Mouse (Mus musculus): ENCODE measurements at regions not wholly inside any gene's neighbourhood (a gene's known extent, or its start where the extent isn't known, plus 50 kb on each side); places are given as distances from the start of the nearest gene placed in this dataset.

DNA sequence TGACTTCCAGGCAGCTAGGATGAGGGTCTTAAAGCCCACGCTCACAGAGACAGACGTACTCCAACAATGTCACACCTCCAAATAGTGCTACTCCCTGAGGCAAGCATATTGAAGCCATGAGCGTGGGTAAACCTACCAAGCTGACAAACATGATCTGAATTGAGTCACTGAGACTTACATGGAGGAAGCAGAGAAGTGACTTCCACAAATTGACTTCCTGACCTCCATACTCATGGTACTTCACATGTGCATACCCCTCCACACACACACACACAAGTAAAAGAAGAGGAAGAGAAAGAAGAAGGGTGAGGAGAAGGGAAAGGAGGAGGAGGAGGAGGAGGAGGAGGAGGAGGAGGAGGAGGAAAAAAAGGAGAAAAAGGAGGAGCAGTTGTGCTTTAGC, 577.8 kb upstream of the Nrp1 start:
- no peak overlapping the region for H3K4me2 ChIP-seq (ENCODE audit: low read length)
- WGBS, result 87% methylated on average over 3 of the region's 3 CpGs

DNA sequence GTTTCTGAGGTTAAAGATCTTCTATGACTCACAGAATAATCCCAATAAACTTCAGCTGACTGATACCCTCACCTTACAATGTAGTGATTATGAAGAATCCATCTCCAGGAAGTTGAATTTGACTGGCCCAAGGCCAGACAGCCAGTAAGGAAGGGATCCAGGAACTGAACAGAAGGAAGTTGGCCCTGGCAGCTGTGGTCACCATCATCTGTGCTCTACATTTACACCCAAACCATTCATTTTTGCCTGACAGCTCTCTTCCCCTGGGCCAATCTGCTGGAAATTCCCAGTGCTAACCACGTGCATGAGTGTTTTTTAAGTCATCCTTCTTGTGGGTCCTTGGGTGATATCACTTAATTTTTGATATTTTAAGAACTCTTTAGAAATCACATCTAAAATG, 577.4 kb upstream of the Nrp1 start:
- Histone ChIP-seq H3K27me3 (ENCODE audit: control insufficient read depth, insufficient read depth, low read length) (no peaks in the 10 kb centered on the region), H3K27ac (replicated peaks in 1 of 2; ENCODE audit: control insufficient read depth in 1 of 2, insufficient read depth in 1 of 2, low read depth in 2 of 2, low read length in 2 of 2) (no peak overlapping the region), H3K9me3 (ENCODE audit: control insufficient read depth, low read length) (no peaks in the 10 kb centered on the region), H3K36me3 (ENCODE audit: control insufficient read depth, insufficient read depth, low read length) (no peaks in the 10 kb centered on the region), H3K4me2 (ENCODE audit: low read length) (no peak overlapping the region), H3K4me3 (ENCODE audit: control insufficient read depth in 1 of 2, insufficient read depth in 1 of 2, low read depth in 1 of 2, low read length in 2 of 2) (no peak overlapping the region), H3K9ac (ENCODE audit: low read length) (no peak overlapping the region), H3K4me1 (ENCODE audit: control insufficient read depth in 2 of 2, insufficient read depth in 2 of 2, low read length in 2 of 2) (peaks cover 0 to 6% of the 10 kb centered on the region in 2 experiments; a peak in 1 of 4 replicates)
- 48% methylated on average over 1 of the region's 1 CpGs for WGBS
- no peak for ATAC-seq (ENCODE audit: insufficient number of reproducible peaks, insufficient read depth, low FRiP score, low read depth)

More for the DNA sequence above, 577.8 kb upstream of the Nrp1 start:
- Histone ChIP-seq H3K9ac (ENCODE audit: low read length) (no peak overlapping the region), H3K9me3 (ENCODE audit: control insufficient read depth, low read length) (no peaks in the 10 kb centered on the region), H3K4me3 (ENCODE audit: control insufficient read depth in 1 of 2, insufficient read depth in 1 of 2, low read depth in 1 of 2, low read length in 2 of 2) (no peak overlapping the region), H3K36me3 (ENCODE audit: control insufficient read depth, insufficient read depth, low read length) (no peaks in the 10 kb centered on the region), H3K4me1 (ENCODE audit: control insufficient read depth in 2 of 2, insufficient read depth in 2 of 2, low read length in 2 of 2) (peaks cover 0 to 6% of the 10 kb centered on the region in 2 experiments; a peak in 1 of 4 replicates), H3K27ac (replicated peaks in 1 of 2; ENCODE audit: control insufficient read depth in 1 of 2, insufficient read depth in 1 of 2, low read depth in 2 of 2, low read length in 2 of 2) (no peak overlapping the region), H3K27me3 (ENCODE audit: control insufficient read depth, insufficient read depth, low read length) (no peaks in the 10 kb centered on the region)
- no peak for ATAC-seq (ENCODE audit: insufficient number of reproducible peaks, insufficient read depth, low FRiP score, low read depth)

DNA sequence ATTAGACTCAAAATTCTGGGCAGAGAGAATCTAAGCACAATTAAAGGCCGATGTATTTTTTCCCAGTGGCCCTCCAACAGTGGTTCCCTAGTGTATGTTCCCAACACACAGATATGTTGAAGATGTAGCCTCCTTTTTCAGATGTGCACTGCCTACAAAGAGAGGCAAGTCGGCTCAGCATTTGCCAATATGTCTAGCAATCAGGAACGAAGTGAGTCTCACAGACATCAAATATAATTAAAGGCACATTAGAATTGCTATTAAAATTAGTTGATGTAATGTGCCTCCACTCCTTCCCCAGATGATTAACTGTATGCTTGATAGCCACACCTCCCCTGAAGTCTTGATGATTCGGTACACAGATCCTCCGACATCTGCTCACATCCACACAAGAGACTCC, 565.8 kb upstream of the Nrp1 start:
- ATAC-seq (ENCODE audit: insufficient number of reproducible peaks, insufficient read depth, low FRiP score, low read depth), result no peak
- 94% methylated on average over 5 of the region's 5 CpGs for WGBS
- H3K4me1 ChIP-seq (ENCODE audit: control insufficient read depth in 2 of 2, insufficient read depth in 2 of 2, low read length in 2 of 2), result no peaks in the 10 kb centered on the region
- no peak overlapping the region for H3K4me3 ChIP-seq (ENCODE audit: control insufficient read depth in 1 of 2, insufficient read depth in 1 of 2, low read depth in 1 of 2, low read length in 2 of 2)
- no peak overlapping the region for H3K9ac ChIP-seq (ENCODE audit: low read length)
- no peak overlapping the region for H3K4me2 ChIP-seq (ENCODE audit: low read length)
- H3K36me3 ChIP-seq (ENCODE audit: control insufficient read depth, insufficient read depth, low read length), result no peaks in the 10 kb centered on the region
- no peak overlapping the region for H3K27ac ChIP-seq (replicated peaks in 1 of 2; ENCODE audit: control insufficient read depth in 1 of 2, insufficient read depth in 1 of 2, low read depth in 2 of 2, low read length in 2 of 2)
- H3K9me3 ChIP-seq (ENCODE audit: control insufficient read depth, low read length), result no peaks in the 10 kb centered on the region
- H3K27me3 ChIP-seq (ENCODE audit: control insufficient read depth, insufficient read depth, low read length), result no peaks in the 10 kb centered on the region

DNA sequence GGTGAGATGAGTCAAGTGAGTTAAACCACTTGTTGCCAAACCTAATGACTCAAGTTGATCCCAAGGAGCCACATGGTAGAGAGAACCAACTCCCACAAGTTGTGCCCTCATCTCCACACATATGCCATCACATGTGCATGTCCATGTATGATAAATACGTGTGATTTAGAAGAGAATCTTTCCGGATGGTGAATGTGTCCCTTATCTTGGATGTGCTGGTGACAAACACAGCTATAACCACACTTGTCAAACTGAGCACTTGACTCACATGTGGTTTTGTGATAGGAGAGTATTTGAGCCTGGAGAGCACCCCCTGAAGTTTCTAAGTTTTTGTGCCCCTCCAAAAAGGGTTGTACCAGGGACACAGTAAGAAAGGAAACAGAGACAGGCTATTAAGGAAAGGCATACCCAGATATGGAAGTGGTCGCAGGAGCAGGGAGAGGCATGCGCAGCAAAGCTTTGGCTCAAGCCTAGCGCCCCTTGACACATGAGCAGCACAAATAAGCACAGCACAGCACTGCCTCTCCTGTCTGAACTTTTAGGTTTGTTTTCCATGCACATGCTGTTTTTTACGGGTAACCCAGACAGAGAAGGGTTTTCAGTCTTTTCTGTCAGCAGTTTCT, 558.4 kb upstream of the Nrp1 start:
- Histone ChIP-seq H3K27ac (replicated peaks in 1 of 2; ENCODE audit: control insufficient read depth in 1 of 2, insufficient read depth in 1 of 2, low read depth in 2 of 2, low read length in 2 of 2) (no peak overlapping the region), H3K9ac (ENCODE audit: low read length) (no peak overlapping the region), H3K4me2 (ENCODE audit: low read length) (no peak overlapping the region), H3K36me3 (ENCODE audit: control insufficient read depth, insufficient read depth, low read length) (no peaks in the 10 kb centered on the region), H3K27me3 (ENCODE audit: control insufficient read depth, insufficient read depth, low read length) (no peaks in the 10 kb centered on the region), H3K9me3 (ENCODE audit: control insufficient read depth, low read length) (no peaks in the 10 kb centered on the region), H3K4me1 (ENCODE audit: control insufficient read depth in 2 of 2, insufficient read depth in 2 of 2, low read length in 2 of 2) (no peaks in the 10 kb centered on the region), H3K4me3 (ENCODE audit: control insufficient read depth in 1 of 2, insufficient read depth in 1 of 2, low read depth in 1 of 2, low read length in 2 of 2) (no peak overlapping the region)
- 62% methylated on average over 6 of the region's 6 CpGs for WGBS
- no peak for ATAC-seq (ENCODE audit: insufficient number of reproducible peaks, insufficient read depth, low FRiP score, low read depth)

DNA sequence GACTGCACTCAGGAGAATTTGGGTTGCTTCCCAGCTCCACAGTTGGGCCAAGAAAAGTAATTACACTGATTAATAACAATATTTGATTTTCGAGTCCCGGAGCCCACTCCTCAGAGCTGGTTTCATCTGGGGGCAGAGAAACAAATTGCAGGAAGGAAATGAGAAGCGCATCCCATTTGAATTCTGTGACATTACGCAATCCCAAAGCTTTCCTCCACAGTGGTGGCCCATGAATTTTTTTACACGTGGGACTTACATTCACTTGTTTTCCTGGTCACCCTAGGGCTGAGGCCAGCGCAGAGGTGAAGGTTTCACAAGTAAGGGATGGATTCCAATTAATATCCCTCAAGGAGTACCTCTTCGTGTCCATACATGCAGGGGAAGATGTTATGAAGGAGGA, 556.3 kb upstream of the Nrp1 start:
- Histone ChIP-seq H3K4me3 (ENCODE audit: control insufficient read depth in 1 of 2, insufficient read depth in 1 of 2, low read depth in 1 of 2, low read length in 2 of 2) (no peak overlapping the region), H3K27me3 (ENCODE audit: control insufficient read depth, insufficient read depth, low read length) (no peaks in the 10 kb centered on the region), H3K4me1 (ENCODE audit: control insufficient read depth in 2 of 2, insufficient read depth in 2 of 2, low read length in 2 of 2) (no peaks in the 10 kb centered on the region), H3K36me3 (ENCODE audit: control insufficient read depth, insufficient read depth, low read length) (no peaks in the 10 kb centered on the region), H3K9ac (ENCODE audit: low read length) (no peak overlapping the region), H3K4me2 (ENCODE audit: low read length) (no peak overlapping the region), H3K27ac (replicated peaks in 1 of 2; ENCODE audit: control insufficient read depth in 1 of 2, insufficient read depth in 1 of 2, low read depth in 2 of 2, low read length in 2 of 2) (no peak overlapping the region), H3K9me3 (ENCODE audit: control insufficient read depth, low read length) (no peaks in the 10 kb centered on the region)
- ATAC-seq (ENCODE audit: insufficient number of reproducible peaks, insufficient read depth, low FRiP score, low read depth), result no peak
- WGBS, result 74% methylated on average over 7 of the region's 7 CpGs

DNA sequence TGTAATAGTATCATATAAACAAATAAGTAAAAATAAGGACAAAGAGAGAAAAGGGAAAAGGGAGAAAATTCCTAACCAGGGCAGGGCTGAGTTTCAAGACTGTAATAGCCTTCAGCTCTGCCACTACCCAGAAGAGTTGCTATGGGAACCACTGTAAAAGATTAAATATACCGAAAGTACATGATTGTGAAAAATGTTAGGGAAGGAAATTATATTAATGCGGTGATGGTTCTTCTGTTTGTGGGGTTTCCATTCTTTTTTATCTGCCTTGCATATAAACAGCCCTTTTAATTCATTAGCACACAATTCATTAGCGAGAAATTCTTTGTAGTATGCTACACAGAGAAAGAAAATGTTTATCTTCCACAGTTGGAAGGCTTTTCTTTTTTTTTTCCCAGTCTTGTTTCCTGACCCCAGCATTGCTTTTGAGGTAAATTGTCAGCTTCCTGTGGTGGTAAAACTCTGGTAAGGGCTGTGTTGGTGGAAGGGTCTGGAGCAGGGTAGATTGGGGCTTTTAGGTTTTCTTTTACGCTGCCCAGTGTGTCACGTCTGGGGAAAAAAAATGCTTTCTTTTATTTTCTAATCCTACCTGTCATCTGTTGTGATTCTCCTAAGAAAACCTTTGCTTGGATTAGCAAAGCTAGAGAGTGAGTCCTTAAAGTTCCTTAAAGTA, 555.6 kb upstream of the Nrp1 start:
- Histone ChIP-seq H3K4me2 (ENCODE audit: low read length) (no peak overlapping the region), H3K9ac (ENCODE audit: low read length) (no peak overlapping the region), H3K27ac (replicated peaks in 1 of 2; ENCODE audit: control insufficient read depth in 1 of 2, insufficient read depth in 1 of 2, low read depth in 2 of 2, low read length in 2 of 2) (no peak overlapping the region), H3K9me3 (ENCODE audit: control insufficient read depth, low read length) (no peaks in the 10 kb centered on the region), H3K36me3 (ENCODE audit: control insufficient read depth, insufficient read depth, low read length) (no peaks in the 10 kb centered on the region), H3K4me1 (ENCODE audit: control insufficient read depth in 2 of 2, insufficient read depth in 2 of 2, low read length in 2 of 2) (no peaks in the 10 kb centered on the region), H3K27me3 (ENCODE audit: control insufficient read depth, insufficient read depth, low read length) (no peaks in the 10 kb centered on the region), H3K4me3 (ENCODE audit: control insufficient read depth in 1 of 2, insufficient read depth in 1 of 2, low read depth in 1 of 2, low read length in 2 of 2) (no peak overlapping the region)
- ATAC-seq (ENCODE audit: insufficient number of reproducible peaks, insufficient read depth, low FRiP score, low read depth), result no peak
- WGBS, result 55% methylated on average over 5 of the region's 5 CpGs

DNA sequence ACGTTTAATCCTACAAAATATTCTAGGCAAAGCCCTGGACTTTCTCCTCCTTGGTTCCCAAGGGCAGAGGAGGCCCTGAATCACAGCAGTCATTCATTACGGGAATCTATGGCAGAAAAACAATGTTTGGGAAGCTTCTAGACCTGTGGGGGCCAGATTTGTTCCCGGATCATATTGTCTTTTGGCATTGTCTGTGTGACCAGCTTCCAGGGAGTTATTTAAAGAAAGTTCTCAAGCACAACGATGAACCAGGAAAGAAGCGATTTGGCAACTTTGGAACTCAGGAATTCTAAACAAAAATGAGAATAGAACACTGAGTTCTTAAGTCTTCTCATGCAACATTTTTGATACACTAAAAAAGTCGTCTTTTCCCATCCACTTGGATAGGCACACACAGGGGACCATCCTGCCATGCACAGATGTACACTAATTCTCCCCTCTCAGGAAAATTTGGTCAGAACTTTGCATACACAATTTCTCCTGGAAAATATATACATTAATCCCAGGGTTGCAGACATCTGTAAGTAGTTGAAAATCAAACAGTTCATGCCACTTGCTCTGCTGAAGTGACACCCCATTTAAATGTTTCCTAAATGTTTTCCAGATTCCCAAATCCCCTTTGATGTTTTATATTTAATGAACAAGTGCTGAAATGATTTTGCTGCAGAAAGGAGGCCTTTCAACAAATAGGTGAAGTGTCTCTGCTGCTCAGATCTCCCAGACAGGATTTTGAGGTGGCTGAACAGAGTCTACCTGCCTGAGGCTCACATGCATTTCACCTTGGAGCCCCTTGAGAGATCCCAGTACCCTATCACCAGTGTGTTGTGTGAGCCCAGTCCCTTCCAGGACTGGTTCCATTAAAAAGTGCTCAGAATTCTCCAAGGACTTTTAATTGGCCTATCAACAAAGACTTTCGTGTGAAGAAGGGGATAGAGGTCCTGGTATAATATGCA, 548.9 kb upstream of the Nrp1 start:
- Histone ChIP-seq H3K4me3 (ENCODE audit: control insufficient read depth in 1 of 2, insufficient read depth in 1 of 2, low read depth in 1 of 2, low read length in 2 of 2) (no peak overlapping the region), H3K9ac (ENCODE audit: low read length) (no peak overlapping the region), H3K4me2 (ENCODE audit: low read length) (no peak overlapping the region), H3K27ac (replicated peaks in 1 of 2; ENCODE audit: control insufficient read depth in 1 of 2, insufficient read depth in 1 of 2, low read depth in 2 of 2, low read length in 2 of 2) (no peak overlapping the region), H3K9me3 (ENCODE audit: control insufficient read depth, low read length) (no peaks in the 10 kb centered on the region), H3K4me1 (ENCODE audit: control insufficient read depth in 2 of 2, insufficient read depth in 2 of 2, low read length in 2 of 2) (no peaks in the 10 kb centered on the region), H3K36me3 (ENCODE audit: control insufficient read depth, insufficient read depth, low read length) (no peaks in the 10 kb centered on the region), H3K27me3 (ENCODE audit: control insufficient read depth, insufficient read depth, low read length) (no peaks in the 10 kb centered on the region)
- ATAC-seq (ENCODE audit: insufficient number of reproducible peaks, insufficient read depth, low FRiP score, low read depth), result no peak
- WGBS, result 70% methylated on average over 7 of the region's 7 CpGs
